Mouse (Mus musculus): ENCODE results near the gene Hnrnpc. TPM values are rescaled to one million over a fixed set of nuclear protein-coding genes. Genes with fewer than 3 reads are reported as not detected.
"Not testable (repeated sequence)": the region's sequence is repeated elsewhere in the genome, so short reads cannot be mapped to it uniquely, and the experiment has no call there.

Gene Hnrnpc
- polyA plus RNA-seq, 1 experiment from 2014 or later: 770 TPM

GRCm38 (mm10) chr14:52052720-52053119 is 51.1 kb downstream of the Hnrnpc start:
- WGBS: 97% methylated on average over 3 of the region's 3 CpGs
- H3K36me3 ChIP-seq; ATAC-seq (ENCODE audit: low FRiP score, low read depth): not testable (repeated sequence)

GRCm38 (mm10) chr14:52045966-52046565 is 57.8 kb downstream of the Hnrnpc start:
- Histone ChIP-seq H3K4me2 (replicated peaks) (no peak overlapping the region), H3K4me3 (no peak overlapping the region), H3K27ac (replicated peaks) (0 out of 2 replicates have a peak overlapping the region, but pooled peaks have one; percentile 15), H3K9me3 (no peaks in the 10 kb centered on the region), H3K9ac (replicated peaks) (no peak overlapping the region), H3K36me3 (no peaks in the 10 kb centered on the region), H3K27me3 (no peaks in the 10 kb centered on the region), H3K4me1 (peaks cover 15% of the 10 kb centered on the region)
- ATAC-seq (ENCODE audit: low FRiP score, low read depth): peak; percentile 54
- WGBS: 46% methylated on average over 9 of the region's 9 CpGs

More at GRCm38 (mm10) chr14:52052720-52053119, 51.1 kb downstream of the Hnrnpc start:
- not testable (repeated sequence) for H3K9ac ChIP-seq (replicated peaks); H3K4me3 ChIP-seq; H3K27ac ChIP-seq (replicated peaks); H3K27me3 ChIP-seq; H3K4me1 ChIP-seq; H3K9me3 ChIP-seq; H3K4me2 ChIP-seq (replicated peaks)

GRCm38 (mm10) chr14:52044901-52045678 is 58.7 kb downstream of the Hnrnpc start:
- WGBS: 16% methylated on average over 8 of the region's 8 CpGs
- Histone ChIP-seq H3K9me3 (no peaks in the 10 kb centered on the region), H3K4me1 (peaks cover 15% of the 10 kb centered on the region), H3K4me3 (no peak overlapping the region), H3K27me3 (no peaks in the 10 kb centered on the region), H3K27ac (replicated peaks) (0 out of 2 replicates have a peak overlapping the region, but pooled peaks have one; percentile 6), H3K4me2 (replicated peaks) (no peak overlapping the region), H3K9ac (replicated peaks) (no peak overlapping the region), H3K36me3 (no peaks in the 10 kb centered on the region)
- peak; percentile 72; the same call in 1 of the 2 replicates for ATAC-seq (ENCODE audit: low FRiP score, low read depth)

- Histone ChIP-seq H3K27ac (replicated peaks) (no peak overlapping the region), H3K36me3 (no peaks in the 10 kb centered on the region), H3K4me3 (no peak overlapping the region), H3K9ac (replicated peaks) (no peak overlapping the region), H3K4me2 (replicated peaks) (no peak overlapping the region), H3K27me3 (no peaks in the 10 kb centered on the region), H3K9me3 (no peaks in the 10 kb centered on the region), H3K4me1 (peaks cover 15% of the 10 kb centered on the region)
- ATAC-seq (ENCODE audit: low FRiP score, low read depth): no peak
- WGBS: 75% methylated on average over 6 of the region's 6 CpGs
Observed at GRCm38 (mm10) chr14:52043446-52043845, 60.4 kb downstream of the Hnrnpc start.

- WGBS: 67% methylated on average over 3 of the region's 3 CpGs
- H3K9ac ChIP-seq (replicated peaks); H3K27me3 ChIP-seq; ATAC-seq (ENCODE audit: low FRiP score, low read depth); H3K27ac ChIP-seq (replicated peaks); H3K36me3 ChIP-seq; H3K4me3 ChIP-seq; H3K9me3 ChIP-seq; H3K4me2 ChIP-seq (replicated peaks): not testable (repeated sequence)
- peaks cover 15% of the 10 kb centered on the region for H3K4me1 ChIP-seq
Observed at GRCm38 (mm10) chr14:52042359-52042758, 61.5 kb downstream of the Hnrnpc start, which contains the start of gene Olfr221. Olfr221 (minus strand) TSS chr14:52042459.

- H3K4me1 ChIP-seq: no peaks in the 10 kb centered on the region
- H3K36me3 ChIP-seq: no peaks in the 10 kb centered on the region
- H3K9me3 ChIP-seq: no peaks in the 10 kb centered on the region
- ATAC-seq (ENCODE audit: low FRiP score, low read depth): no peak
- no peak overlapping the region for H3K27ac ChIP-seq (replicated peaks)
- no peak overlapping the region for H3K4me3 ChIP-seq
- no peak overlapping the region for H3K4me2 ChIP-seq (replicated peaks)
- WGBS: 92% methylated on average over 5 of the region's 5 CpGs
- no peak overlapping the region for H3K9ac ChIP-seq (replicated peaks)
- H3K27me3 ChIP-seq: no peaks in the 10 kb centered on the region
Observed at GRCm38 (mm10) chr14:52039332-52039731, 64.5 kb downstream of the Hnrnpc start.

- no peaks in the 10 kb centered on the region for H3K36me3 ChIP-seq
- WGBS: 88% methylated on average over 6 of the region's 6 CpGs
- H3K9me3 ChIP-seq: no peaks in the 10 kb centered on the region
- H3K4me2 ChIP-seq (replicated peaks): no peak overlapping the region
- H3K4me1 ChIP-seq: no peaks in the 10 kb centered on the region
- no peak overlapping the region for H3K27ac ChIP-seq (replicated peaks)
- ATAC-seq (ENCODE audit: low FRiP score, low read depth): no peak
- no peak overlapping the region for H3K4me3 ChIP-seq
- no peaks in the 10 kb centered on the region for H3K27me3 ChIP-seq
- no peak overlapping the region for H3K9ac ChIP-seq (replicated peaks)
Observed at GRCm38 (mm10) chr14:52035926-52036325, 67.9 kb downstream of the Hnrnpc start.

- H3K4me2 ChIP-seq (replicated peaks): no peak overlapping the region
- H3K9me3 ChIP-seq: no peaks in the 10 kb centered on the region
- H3K4me3 ChIP-seq: no peak overlapping the region
- H3K27ac ChIP-seq (replicated peaks): no peak overlapping the region
- ATAC-seq (ENCODE audit: low FRiP score, low read depth): no peak
- peaks cover 17% of the 10 kb centered on the region for H3K4me1 ChIP-seq
- H3K36me3 ChIP-seq: no peaks in the 10 kb centered on the region
- 91% methylated on average over 4 of the region's 4 CpGs for WGBS
- no peak overlapping the region for H3K9ac ChIP-seq (replicated peaks)
- H3K27me3 ChIP-seq: no peaks in the 10 kb centered on the region
Observed at GRCm38 (mm10) chr14:52026342-52026741, 77.5 kb downstream of the Hnrnpc start.

- H3K4me3 ChIP-seq: no peak overlapping the region
- no peak overlapping the region for H3K9ac ChIP-seq (replicated peaks)
- ATAC-seq (ENCODE audit: low FRiP score, low read depth): no peak
- H3K27ac ChIP-seq (replicated peaks): no peak overlapping the region
- no peaks in the 10 kb centered on the region for H3K36me3 ChIP-seq
- no peaks in the 10 kb centered on the region for H3K9me3 ChIP-seq
- H3K4me2 ChIP-seq (replicated peaks): no peak overlapping the region
- 94% methylated on average over 2 of the region's 2 CpGs for WGBS
- H3K4me1 ChIP-seq: peaks cover 24% of the 10 kb centered on the region
- H3K27me3 ChIP-seq: no peaks in the 10 kb centered on the region
Observed at GRCm38 (mm10) chr14:52024133-52024532, 79.7 kb downstream of the Hnrnpc start.

Other genes with a start within 250 kb of the Hnrnpc start
- gene Mettl17, start 219.2 kb downstream of the Hnrnpc start, polyA plus RNA-seq (2016; fragmentation: Nextera tagmentation; extraction: Ambion mirVana): 61.9 and 68.0 TPM in 2 replicates
- gene Slc39a2, start 211.1 kb downstream of the Hnrnpc start, polyA plus RNA-seq (2016; fragmentation: Nextera tagmentation; extraction: Ambion mirVana): 1.2 and 1.6 TPM in 2 replicates
- 21.6 and 24.0 TPM in 2 replicates for gene Ndrg2, start 189.9 kb downstream of the Hnrnpc start, polyA plus RNA-seq (2016; fragmentation: Nextera tagmentation; extraction: Ambion mirVana)
- gene Tppp2, start 185.6 kb downstream of the Hnrnpc start, polyA plus RNA-seq (2016; fragmentation: Nextera tagmentation; extraction: Ambion mirVana): not detected in 2 replicates
- gene Rnase13, start 181.3 kb downstream of the Hnrnpc start, polyA plus RNA-seq (2016; fragmentation: Nextera tagmentation; extraction: Ambion mirVana): not detected in 2 replicates
- 116 and 122 TPM in 2 replicates for gene Arhgef40, start 119.3 kb downstream of the Hnrnpc start, polyA plus RNA-seq (2016; fragmentation: Nextera tagmentation; extraction: Ambion mirVana)
- gene Tmem253, start 88.4 kb downstream of the Hnrnpc start, polyA plus RNA-seq (2016; fragmentation: Nextera tagmentation; extraction: Ambion mirVana): 1.0 and 2.1 TPM in 2 replicates
- 111 and 112 TPM in 2 replicates for gene Zfp219, start 83.3 kb downstream of the Hnrnpc start, polyA plus RNA-seq (2016; fragmentation: Nextera tagmentation; extraction: Ambion mirVana)
- not detected in 2 replicates for gene Olfr221, start 61.6 kb downstream of the Hnrnpc start, polyA plus RNA-seq (2016; fragmentation: Nextera tagmentation; extraction: Ambion mirVana)
- gene Rpgrip1, start 6.7 kb upstream of the Hnrnpc start, polyA plus RNA-seq (2016; fragmentation: Nextera tagmentation; extraction: Ambion mirVana): 62.6 and 69.2 TPM in 2 replicates
- gene Supt16, start 93.4 kb upstream of the Hnrnpc start, polyA plus RNA-seq (2016; fragmentation: Nextera tagmentation; extraction: Ambion mirVana): 75.2 and 82.9 TPM in 2 replicates
- gene Chd8, start 153.8 kb upstream of the Hnrnpc start, polyA plus RNA-seq (2016; fragmentation: Nextera tagmentation; extraction: Ambion mirVana): 62.1 and 62.5 TPM in 2 replicates
- gene Tox4, start 175.1 kb upstream of the Hnrnpc start, polyA plus RNA-seq (2016; fragmentation: Nextera tagmentation; extraction: Ambion mirVana): 53.0 and 54.2 TPM in 2 replicates
- gene Rab2b, start 175.5 kb upstream of the Hnrnpc start, polyA plus RNA-seq (2016; fragmentation: Nextera tagmentation; extraction: Ambion mirVana): 38.5 and 45.8 TPM in 2 replicates
- gene Mettl3, start 201.1 kb upstream of the Hnrnpc start, polyA plus RNA-seq (2016; fragmentation: Nextera tagmentation; extraction: Ambion mirVana): 58.8 and 62.1 TPM in 2 replicates
- gene Sall2, start 224.7 kb upstream of the Hnrnpc start, polyA plus RNA-seq (2016; fragmentation: Nextera tagmentation; extraction: Ambion mirVana): 70.3 and 77.6 TPM in 2 replicates